Mouse (Mus musculus): ENCODE results near the gene Mfsd2a.

Gene Mfsd2a

DNA sequence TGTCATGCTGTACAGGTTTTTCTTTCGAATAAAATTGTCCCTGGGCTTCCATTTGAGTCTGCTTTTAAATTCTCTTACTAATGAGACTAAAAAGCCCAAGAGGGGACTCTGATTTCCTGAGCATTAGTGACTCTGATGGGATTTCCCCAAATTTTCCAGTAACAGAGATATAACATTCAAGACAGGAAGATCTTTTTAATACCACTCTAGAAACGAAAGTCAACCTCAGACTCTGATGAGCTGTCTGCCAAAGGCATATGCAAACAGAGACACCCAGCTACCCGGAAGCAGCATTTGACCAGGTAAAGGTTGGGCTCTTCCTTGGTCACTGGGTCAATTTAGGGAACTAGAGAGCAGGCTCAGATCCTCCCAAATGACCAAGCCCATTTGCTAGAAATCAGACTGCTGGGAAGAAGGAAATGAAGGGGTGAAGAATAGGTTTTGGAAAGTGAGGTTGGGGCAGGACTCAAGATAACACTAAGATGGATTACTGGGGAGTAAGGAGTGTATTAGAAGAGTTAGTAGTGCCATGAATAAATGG, 27.9 kb downstream of the Mfsd2a start:
- DNase-seq, result peak; percentile 25

DNA sequence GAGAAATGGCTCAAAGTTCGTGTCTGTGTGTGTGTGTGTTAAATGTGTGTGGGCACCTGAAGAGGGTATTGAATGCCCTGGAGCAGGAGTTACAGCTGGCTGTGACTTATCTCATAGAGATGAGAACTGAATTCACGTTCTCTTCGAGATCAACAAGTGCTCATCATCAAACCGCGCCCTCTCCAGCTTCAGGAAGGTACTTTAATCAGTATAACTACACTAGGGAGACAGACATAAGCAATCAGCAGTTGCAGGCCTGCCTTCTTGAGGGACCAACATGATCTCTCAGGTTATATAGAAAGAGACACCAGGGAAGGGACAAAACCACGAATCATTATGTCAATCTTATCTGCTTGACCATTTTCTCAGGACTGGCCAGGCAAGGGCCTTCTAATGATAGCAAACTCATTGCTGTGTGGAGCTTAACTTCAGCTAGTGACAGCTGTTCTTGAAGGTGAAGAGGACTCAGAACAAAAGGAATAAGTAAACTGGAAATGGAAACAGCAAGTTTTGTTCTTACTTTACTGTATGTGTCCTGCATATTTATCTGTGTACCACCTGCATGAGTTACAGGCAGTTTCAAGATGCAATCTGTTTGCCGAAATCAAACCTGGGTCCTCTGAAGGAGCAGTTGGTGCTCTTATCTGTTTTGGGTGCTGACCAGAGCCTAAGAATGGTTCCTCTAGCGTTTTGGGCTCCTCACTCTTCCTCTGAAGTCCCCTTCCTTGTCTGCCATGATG, 28.6 kb downstream of the Mfsd2a start:
- no peak for DNase-seq

DNA sequence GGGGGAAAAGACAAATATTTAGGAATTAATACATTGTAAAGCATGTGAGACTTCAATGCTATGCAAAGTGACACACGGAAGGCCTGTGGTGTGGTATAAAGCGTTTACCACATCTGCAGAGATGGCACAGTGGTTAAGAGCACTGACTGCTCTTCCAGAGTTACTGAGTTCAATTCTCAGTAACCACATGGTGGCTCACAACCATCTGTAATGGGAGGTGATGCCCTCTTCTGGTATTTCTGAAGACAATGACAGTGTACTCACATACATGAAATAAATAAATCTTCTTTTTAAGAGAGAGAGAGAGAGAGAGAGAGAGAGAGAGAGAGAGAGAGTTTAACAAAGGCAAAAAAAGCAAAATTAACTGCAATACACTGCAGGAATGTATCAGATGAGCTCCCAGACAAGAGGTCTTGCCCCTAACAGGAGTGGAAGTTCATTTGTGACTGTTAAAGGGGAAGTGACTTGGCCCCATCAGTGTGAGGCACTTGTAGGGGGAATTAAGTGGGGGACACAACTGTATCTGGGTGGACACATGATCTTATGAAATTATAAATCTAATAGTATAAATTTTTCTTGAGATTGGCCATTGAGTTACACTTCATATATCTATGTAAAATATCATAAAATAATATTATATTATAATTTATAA, 29.9 kb downstream of the Mfsd2a start:
- no peak for DNase-seq

DNA sequence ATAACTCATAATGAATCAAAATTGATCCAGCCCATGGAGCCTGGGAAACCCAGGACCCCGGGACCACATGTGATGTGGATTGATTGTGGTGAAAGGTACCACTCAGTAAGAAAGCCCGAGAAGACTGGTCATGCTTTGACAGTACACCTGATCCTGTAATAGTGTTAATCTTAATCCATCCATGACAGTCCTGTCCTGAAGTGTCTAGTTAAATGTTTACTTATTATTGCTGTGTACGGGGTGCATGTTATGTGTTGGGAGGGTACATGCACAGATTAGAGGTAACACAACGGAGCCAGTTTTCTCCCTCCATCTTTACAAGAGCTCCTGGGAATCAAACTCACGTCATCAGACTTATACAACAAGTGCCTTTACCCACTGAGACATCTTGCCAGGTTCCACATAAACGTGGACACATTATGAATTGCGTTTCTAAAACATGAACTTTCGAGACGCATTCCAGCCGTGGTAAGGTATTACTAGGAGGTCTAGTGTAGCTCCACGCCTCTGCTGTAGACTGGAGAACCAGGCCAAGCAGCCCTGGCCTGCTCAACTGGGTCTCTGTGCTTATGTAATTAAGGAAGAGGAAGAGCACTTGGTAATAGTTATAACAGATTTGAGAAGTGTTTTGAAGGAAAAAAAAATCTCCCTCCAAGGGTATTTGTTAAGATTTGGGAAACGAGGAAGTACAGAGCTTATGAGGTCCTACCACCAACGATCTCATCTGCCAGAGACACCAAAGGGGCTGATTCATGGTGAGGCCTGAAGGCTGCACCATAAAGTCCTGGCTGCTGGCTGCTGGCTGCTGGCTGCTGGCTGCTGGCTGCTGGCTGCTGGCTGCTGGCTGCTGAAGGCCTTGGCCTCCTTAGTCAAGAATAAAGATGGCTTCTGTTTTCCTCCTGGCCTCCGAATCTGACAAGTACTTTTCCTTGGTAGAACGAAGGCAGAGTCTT, 37.3 kb downstream of the Mfsd2a start:
- no peak for DNase-seq

DNA sequence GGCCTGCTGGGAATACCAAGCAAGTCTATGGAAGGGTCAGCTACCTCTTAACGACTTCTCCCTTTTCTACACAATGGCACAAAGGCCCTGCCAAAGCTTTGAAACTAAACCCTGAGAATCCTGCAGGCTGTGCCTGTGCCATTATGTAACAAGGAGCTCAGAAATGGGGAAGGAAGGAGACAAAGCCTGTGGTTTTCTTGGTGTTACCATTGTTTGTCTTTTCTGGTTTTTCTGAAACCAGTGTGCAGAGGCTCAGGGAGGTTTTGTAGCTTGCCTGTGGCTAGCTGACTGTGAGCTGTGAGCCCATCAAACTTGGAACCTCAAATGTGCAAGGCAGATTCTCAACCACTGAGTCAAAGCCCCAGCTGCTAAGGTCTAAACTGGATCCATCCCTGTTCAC, 38.1 kb downstream of the Mfsd2a start:
- DNase-seq, result no peak

DNA sequence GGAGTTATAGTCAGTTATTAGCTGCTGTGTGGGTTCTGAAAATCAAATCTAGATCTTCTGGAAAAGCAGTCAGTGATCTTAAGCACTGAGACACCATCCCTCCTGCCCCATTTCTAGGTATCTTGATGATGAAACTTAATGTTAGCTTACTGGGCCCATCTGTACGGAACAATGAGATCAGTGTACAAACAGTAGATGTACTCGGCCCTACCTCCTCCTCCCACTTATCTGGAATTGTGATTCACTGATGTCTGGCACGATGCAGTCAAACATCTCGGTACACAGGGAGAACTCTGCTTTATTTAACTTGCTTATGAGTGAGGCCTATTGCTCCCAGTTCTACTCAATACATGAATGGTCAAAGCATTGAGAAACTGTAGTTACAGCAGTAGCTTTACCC, 45.0 kb downstream of the Mfsd2a start:
- no peak for DNase-seq

DNA sequence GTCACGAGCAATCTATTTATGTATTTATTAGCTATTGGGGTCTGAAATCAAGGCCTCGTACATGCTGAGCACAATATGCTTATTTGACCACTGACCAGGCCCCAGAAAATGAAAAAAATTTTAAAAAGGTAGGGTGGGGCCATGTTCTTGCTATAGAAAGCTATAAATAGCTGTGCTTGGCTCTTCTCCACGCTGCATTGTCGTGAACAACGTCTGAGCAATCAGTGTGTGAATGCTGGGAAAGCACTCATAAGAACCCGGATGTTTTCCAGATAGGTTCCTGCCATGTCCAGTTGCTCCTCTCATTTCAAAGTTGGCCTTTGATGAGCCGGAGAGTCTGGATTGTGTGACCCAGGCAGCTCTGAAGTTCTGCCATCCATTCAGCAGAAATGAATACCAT, 46.8 kb downstream of the Mfsd2a start:
- DNase-seq, result no peak

DNA sequence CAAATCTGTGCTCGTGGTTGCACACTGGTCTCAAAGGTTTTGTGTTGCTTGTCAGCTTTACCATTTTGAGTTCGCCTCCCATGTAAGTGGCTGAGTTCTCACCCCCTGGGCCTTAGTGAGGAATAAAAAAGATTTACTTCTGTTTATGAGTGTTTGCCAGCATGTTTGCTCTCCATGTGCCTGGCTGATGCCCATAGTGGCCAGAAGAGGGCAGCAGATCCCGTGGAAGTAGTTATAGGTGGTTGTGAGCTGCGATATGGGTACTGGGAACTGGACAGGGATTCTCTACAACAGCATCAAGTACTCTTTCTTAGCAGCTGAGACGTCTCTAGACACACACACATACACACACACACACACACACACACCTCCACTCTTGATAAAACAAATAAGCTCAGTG, 48.4 kb downstream of the Mfsd2a start:
- no peak for DNase-seq

DNA sequence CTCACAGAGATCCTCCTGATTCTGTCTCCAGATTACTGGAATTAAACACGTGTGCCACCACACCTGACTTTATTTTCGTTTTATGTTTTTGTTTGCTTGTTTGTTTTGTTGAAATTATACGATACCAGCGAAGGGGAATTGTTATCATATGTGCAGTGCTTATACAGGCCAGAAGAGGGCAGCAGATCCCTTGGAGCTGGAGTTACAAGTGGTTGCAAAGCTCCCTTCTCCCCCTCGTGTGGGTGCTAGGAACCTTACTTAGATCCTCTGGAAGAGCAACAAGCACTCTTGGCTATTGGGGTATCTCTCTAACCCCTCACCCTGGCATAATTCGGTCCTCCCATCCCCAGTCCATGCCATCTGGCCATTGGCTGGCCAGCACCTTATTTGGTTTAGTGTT, 50.4 kb downstream of the Mfsd2a start:
- DNase-seq, result peak in 1 of 2 experiments; percentile 36

DNA sequence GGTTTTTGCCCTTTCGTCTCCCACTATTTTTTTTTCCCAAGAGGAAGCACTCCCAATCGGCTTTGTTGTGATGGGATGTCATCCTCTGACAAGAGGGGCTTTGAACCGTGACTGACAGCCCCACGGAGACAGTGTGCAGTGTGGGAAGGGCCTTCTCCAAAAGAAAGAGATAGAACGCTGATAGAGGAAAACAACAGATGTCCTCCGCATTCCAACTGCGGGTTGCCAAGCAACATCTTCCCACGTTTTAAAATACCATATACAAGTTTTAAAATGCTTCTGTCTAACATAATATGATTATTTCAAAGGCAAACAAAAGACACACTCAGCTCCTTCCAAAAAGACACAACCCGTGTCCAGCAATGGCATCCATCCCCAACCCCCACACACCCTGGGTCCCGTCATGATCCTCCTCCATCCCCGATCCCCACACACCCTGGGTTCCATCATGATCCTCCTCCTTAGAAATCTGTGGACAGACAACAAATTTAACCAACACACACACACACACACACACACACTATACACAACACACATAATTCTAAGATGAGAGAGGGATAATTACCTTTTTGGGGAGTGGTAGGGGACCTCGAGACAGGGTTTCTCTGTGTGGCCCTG, 51.3 kb downstream of the Mfsd2a start:
- no peak for DNase-seq

DNA sequence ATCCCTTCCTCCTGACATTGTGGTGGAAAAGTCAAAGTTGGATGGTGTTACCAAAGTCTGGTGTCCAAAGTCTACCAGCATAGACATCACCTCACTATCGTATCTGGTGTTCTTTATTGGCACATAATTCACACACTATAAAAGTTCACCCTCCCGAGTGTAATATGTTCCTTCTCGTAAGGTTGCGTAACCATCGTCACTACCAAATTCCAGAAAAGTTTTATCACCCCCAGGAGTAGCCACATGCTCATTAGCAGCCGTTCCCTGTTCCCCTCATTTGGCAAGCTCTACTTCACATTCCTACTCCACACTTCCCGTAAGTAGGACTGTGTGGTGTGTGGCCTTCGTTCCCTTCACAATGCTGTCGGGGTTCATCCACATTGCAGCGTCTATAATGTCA, 55.6 kb downstream of the Mfsd2a start:
- no peak for DNase-seq

DNA sequence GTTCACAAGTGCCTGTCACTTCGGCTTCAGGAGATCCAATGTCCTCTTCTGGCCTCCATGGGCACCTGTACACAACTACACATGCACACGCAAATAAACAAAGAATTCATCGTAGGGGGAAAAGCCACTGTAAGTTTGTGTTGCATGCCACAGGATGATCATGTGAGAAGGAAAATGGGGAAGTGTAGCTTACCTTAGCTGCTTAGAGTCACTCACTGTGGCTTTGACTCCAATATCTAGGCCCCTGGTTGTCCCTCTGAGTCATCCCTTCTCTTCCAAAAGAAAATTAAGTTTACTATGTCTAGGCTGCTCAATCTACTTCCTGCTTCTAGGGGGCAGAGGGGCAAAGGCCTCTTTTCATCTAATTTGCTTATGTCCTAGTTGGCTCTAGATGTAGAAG, 57.3 kb downstream of the Mfsd2a start:
- DNase-seq, result no peak

DNA sequence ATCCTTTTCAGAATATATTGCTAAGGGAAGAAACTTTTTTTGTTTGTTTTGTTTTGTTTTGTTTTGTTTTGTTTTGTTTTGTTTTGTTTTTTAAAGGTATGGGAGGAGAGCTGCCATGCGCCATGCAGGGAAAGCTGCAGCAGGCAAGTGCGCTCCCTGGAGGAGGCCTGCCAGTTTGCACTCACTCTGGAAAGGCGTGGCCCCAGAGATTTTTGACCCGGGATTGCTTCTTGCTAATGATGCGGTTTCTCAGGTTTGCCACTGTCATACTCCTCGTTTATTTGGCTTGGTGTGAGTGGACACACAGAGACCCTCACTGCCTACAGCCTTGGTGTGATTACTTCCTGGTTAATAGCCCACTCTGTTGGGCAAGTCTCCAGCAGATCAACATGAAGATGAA, 58.8 kb downstream of the Mfsd2a start:
- DNase-seq, result peak in 1 of 2 experiments; percentile 17

DNA sequence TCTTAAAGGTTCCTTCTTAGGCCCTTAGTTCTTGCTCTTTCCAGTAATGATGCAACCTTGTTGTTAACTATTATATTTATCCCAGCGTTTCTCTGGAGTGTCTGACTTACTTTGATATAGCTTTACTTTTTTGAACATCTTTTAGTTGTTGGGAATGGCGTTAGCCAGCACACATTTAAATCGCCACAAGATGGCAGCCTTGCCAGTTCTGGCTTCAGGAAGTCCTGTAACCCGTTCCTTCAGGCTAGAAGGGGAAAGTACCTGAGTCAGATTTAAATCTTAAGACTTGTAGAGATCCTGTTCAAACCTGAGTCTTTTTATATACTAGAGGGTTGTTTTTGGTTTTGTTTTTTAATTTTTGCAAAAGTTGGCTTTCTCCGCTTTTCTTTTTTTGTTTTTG, 62.7 kb downstream of the Mfsd2a start:
- DNase-seq, result peak; percentile 50 to 71

DNA sequence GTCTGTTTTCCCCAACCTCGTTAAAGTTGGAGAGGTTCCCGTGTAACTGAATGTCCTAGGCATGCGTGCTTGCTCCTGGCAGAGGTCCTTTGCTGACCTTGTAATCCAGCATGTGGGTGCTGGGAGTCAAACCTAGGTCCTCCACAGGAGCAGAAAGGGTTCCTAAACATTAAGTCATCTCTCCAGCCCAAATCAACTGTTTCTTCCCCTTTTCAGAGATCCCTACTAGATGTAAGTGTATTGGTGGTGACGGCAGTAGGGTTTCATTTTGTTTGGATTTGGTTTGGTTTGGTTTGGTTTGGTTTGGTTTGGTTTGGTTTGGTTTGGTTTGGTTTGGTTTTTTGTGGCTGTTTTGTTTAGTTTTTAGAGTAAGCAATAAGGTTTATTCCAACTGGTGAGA, 63.2 kb downstream of the Mfsd2a start:
- no peak for DNase-seq

All from spleen, adult 18-20 months (tissue).